Mouse (Mus musculus) Patski (cell line): Measurements from ENCODE around the gene Wdr27. TPM values are rescaled to one million over a fixed set of nuclear protein-coding genes. Genes with fewer than 3 reads are reported as not detected.

Experiments used
- ATAC-seq: fragments of 100-300 bp; one replicate; pipeline ENCODE4 v1.8.0; 2021
- CTCF ChIA-PET: fragments of 350-600 bp; sonication (Branson Sonifier 250); formaldehyde crosslinking; loops from one replicate; lab custom pipeline; 2022; ENCODE audit warnings: inconsistent platforms; lab: Charles Lee
- POLR2A ChIA-PET: fragments of 350-600 bp; sonication (Branson Sonifier 250); formaldehyde crosslinking; loops from one replicate; lab custom pipeline; 2022; ENCODE audit warnings: antibody characterized with exemption, inconsistent platforms; lab: Charles Lee
- DNase-seq: peaks from one replicate; pipeline ENCODE4 v3.0.0-alpha.2; 2011; ENCODE audit warnings: low read depth, low spot score
- H3K27me3 ChIP-seq: fragments of 371-371 bp; one replicate; pipeline ENCODE4 v1.5.1; 2021
- CTCF ChIP-seq: fragments of 100-300 bp; IDR thresholded peaks from one replicate; pipeline ENCODE4 v1.5.1; 2021
- in situ Hi-C: fragments of 300-500 bp; cut with MboI; formaldehyde crosslinking; loops from 3 replicates; pipeline ENCODE4 v1.11.1; 2018; ENCODE audit warnings: low pct_unique_long_range_greater_than_20kb, mixed read lengths
- polyA plus RNA-seq: library from polyadenylated mRNA; unstranded; gene quantifications from one replicate; pipeline ENCODE4 v1.2.3, GENCODE M21; 2021

Wdr27 gene
- polyA plus RNA-seq, 1 experiment from 2014 or later = 5.7 TPM

DNA sequence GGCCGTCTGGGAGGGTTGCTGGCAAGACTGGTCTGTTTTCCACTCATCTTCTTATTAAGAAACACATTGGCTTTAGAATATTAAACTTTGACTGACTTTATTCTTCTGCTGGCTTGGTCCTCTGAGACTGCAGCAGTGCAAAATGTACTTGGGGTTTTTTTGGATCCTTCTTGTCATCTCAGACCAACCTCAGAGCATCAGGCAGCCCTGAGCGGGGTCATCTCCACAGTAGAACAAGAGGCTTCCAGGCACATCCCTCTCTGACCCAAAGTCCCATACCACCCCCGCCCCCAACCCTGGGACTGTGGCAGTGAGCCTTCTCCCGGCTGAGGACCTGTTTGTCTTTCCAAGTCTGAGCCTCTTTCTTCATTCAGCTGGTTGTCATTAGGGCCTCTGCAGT lies 171.6 kb downstream of the Wdr27 start:
- ChIA-PET POLR2A (no interaction called here), CTCF (no interaction called here)
- in situ Hi-C loops = no loop called here
- no peaks in the 10 kb centered on the region for H3K27me3 ChIP-seq
- no peak for ATAC-seq
- DNase-seq = no peak
- no peak for TF ChIP-seq CTCF

DNA sequence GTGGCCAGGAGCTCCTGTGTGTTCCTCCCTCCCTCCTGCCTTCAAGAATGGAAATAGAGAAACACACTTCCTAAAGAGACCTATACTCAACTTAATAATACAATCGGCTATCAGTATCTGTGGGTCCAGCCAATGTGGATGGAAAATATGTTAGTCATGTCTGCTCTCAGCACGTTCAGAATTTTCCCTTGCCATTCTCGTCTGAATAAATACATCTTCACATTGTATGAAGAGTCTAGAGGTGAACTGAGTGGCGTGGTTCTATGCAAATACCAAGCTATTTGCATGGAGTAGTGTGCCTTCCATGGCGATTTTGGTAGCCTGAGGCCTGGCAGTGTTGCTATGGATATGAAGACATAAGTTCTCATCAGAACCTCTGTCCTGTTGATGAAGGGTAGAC lies 172.6 kb downstream of the Wdr27 start:
- CTCF ChIA-PET = no interaction called here
- DNase-seq (no peak), ATAC-seq (no peak)
- POLR2A ChIA-PET = no interaction called here
- in situ Hi-C loops = no loop called here
- no peak for TF ChIP-seq CTCF
- H3K27me3 ChIP-seq = no peaks in the 10 kb centered on the region

Other genes with a start within 250 kb of the Wdr27 start
- 0.12 TPM for gene Thbs2, start 248.9 kb downstream of the Wdr27 start, polyA plus RNA-seq
- gene 1600012H06Rik, start within 50 bp of the Wdr27 start, polyA plus RNA-seq = 31.9 TPM
- gene Phf10, start 18.1 kb upstream of the Wdr27 start, polyA plus RNA-seq = 71.5 TPM
- 14.5 TPM for gene 9030025P20Rik, start 35.3 kb upstream of the Wdr27 start, polyA plus RNA-seq
- gene Gm3417, start 35.6 kb upstream of the Wdr27 start, polyA plus RNA-seq = not detected
- gene Gm3435, start 67.0 kb upstream of the Wdr27 start, polyA plus RNA-seq = 4.1 TPM
- 50.2 TPM for gene Ermard, start 98.0 kb upstream of the Wdr27 start, polyA plus RNA-seq
- gene Tcte3, start 98.3 kb upstream of the Wdr27 start, polyA plus RNA-seq = 0.19 TPM
- gene Gm3448, start 98.4 kb upstream of the Wdr27 start, polyA plus RNA-seq = 1.5 TPM